Mouse (Mus musculus) leukemia stem cell, adult 10-12 weeks (primary cell): ENCODE results near the gene Irgq. TPM values are rescaled to one million over a fixed set of nuclear protein-coding genes. Genes with fewer than 3 reads are reported as not detected.

ENCODE experiments used
- polyA plus RNA-seq: library from polyadenylated mRNA; stranded (reverse); fragments of >175 nt; gene quantifications from 2 replicates; pipeline ENCODE4 v1.2.3, GENCODE M21; 2012; ENCODE audit warnings: low replicate concordance

Gene Irgq
- 8.4 and 8.9 TPM in 2 replicates for polyA plus RNA-seq

GRCm38 (mm10) chr7:24530062-24530931 is at the start of gene Irgq:
TSS of gene Irgq (plus strand) at chr7:24530689.

GRCm38 (mm10) chr7:24481474-24482207 is 48.8 kb upstream of the Irgq start, which contains the start of gene Cadm4:
TSS of gene Cadm4 (plus strand) at chr7:24482023.

GRCm38 (mm10) chr7:24506838-24507725 is 23.4 kb upstream of the Irgq start, which contains the start of gene Zfp428:
TSS of gene Zfp428 (plus strand) at chr7:24507006.

GRCm38 (mm10) chr7:24512355-24512754 is 18.1 kb upstream of the Irgq start, which contains the start of gene AC161166.1:
TSS of gene AC161166.1 (minus strand) at chr7:24512455.

GRCm38 (mm10) chr7:24546068-24546614 is 15.7 kb downstream of the Irgq start, which contains the start of the genes Pinlyp and Xrcc1:
TSS of gene Pinlyp (minus strand) at chr7:24546118.
TSS of gene Xrcc1 (plus strand) at chr7:24546289.

GRCm38 (mm10) chr7:24587330-24588105 is 57.0 kb downstream of the Irgq start, which contains the start of the genes Ethe1 and Zfp575:
TSS of gene Ethe1 (plus strand) at chr7:24587543.
TSS of gene Zfp575 (minus strand) at chr7:24587641.

Other genes starting within 250 kb of the Irgq start
- gene Zfp61, start 229.5 kb upstream of the Irgq start, polyA plus RNA-seq = 1.4 and 3.6 TPM in 2 replicates
- gene Zfp94, start 214.0 kb upstream of the Irgq start, polyA plus RNA-seq = 1.3 and 1.9 TPM in 2 replicates
- gene Tescl, start 196.8 kb upstream of the Irgq start, polyA plus RNA-seq = not detected in 2 replicates
- gene Lypd5, start 181.5 kb upstream of the Irgq start, polyA plus RNA-seq = not detected in 2 replicates
- 200 and 304 TPM in 2 replicates for gene Kcnn4, start 160.4 kb upstream of the Irgq start, polyA plus RNA-seq
- 75.6 and 251 TPM in 2 replicates for gene Smg9, start 131.1 kb upstream of the Irgq start, polyA plus RNA-seq
- not detected in 2 replicates for gene Irgc1, start 78.4 kb upstream of the Irgq start, polyA plus RNA-seq
- gene Plaur, start 68.2 kb upstream of the Irgq start, polyA plus RNA-seq = 37.3 and 49.5 TPM in 2 replicates
- gene Cadm4, start 48.7 kb upstream of the Irgq start, polyA plus RNA-seq = 4.2 and 15.4 TPM in 2 replicates
- 13.1 and 23.9 TPM in 2 replicates for gene Zfp428, start 23.7 kb upstream of the Irgq start, polyA plus RNA-seq
- gene AC161166.1, start 18.2 kb upstream of the Irgq start, polyA plus RNA-seq = not detected in 2 replicates
- gene Pinlyp, start 15.4 kb downstream of the Irgq start, polyA plus RNA-seq = not detected in 2 replicates
- gene Xrcc1, start 15.6 kb downstream of the Irgq start, polyA plus RNA-seq = 117 and 588 TPM in 2 replicates
- 11.9 and 12.2 TPM in 2 replicates for gene Ethe1, start 56.9 kb downstream of the Irgq start, polyA plus RNA-seq
- 0.47 and 1.9 TPM in 2 replicates for gene Zfp575, start 57.0 kb downstream of the Irgq start, polyA plus RNA-seq
- gene Phldb3, start 80.1 kb downstream of the Irgq start, polyA plus RNA-seq = 2.1 and 4.4 TPM in 2 replicates
- not detected in 2 replicates for gene Lypd3, start 105.9 kb downstream of the Irgq start, polyA plus RNA-seq
- not detected in 2 replicates for gene Tex101, start 146.0 kb downstream of the Irgq start, polyA plus RNA-seq
- gene BC049730, start 178.6 kb downstream of the Irgq start, polyA plus RNA-seq = not detected in 2 replicates
- gene Gm4763, start 196.2 kb downstream of the Irgq start, polyA plus RNA-seq = not detected in 2 replicates
- 2.3 and 4.1 TPM in 2 replicates for gene Cd177, start 229.6 kb downstream of the Irgq start, polyA plus RNA-seq
- not detected in 2 replicates for gene Ceacam10, start 246.5 kb downstream of the Irgq start, polyA plus RNA-seq